Mouse (Mus musculus): Measurements from ENCODE around the gene Duoxa1.

DNA sequence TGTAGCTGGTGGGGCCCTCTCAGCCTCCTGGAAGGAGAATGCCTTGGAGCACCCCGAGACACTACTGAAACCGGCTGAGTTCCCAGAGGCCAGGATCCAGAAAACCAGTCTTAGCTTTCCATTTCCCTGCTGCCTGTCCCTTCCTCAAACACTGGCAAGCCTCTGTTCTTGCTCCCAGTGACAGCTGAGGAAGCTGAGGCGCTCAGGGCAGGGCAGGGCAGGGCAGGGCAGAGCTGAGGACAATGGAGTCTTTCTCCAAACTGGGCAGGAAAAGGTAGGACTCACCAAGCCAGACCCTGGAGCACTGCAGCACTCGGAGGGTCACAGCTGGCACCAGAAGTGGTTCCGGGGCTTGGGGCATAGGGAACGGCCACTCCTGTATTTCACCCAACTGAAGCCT lies 46.8 kb upstream of the Duoxa1 start:
- TF ChIP-seq CTCF (IDR thresholded peaks at IDR 0.05; ENCODE audit: extremely low read depth, insufficient read length, insufficient replicate concordance, low read depth, low read length) = no peak
- no peak for TF ChIP-seq POLR2A (IDR thresholded peaks at IDR 0.05; ENCODE audit: low read depth, low read length)
